Mouse (Mus musculus) liver, postnatal 0 days (tissue): ENCODE results near the gene Hist3h2ba.
A peak's percentile ranks its signal among the peaks of the same experiment; 100 is the strongest.

Source experiments
- CTCF ChIP-seq: sonication (generic); IDR thresholded peaks from 2 replicates; pipeline ENCODE4 v1.5.1; 2016; ENCODE audit warnings: antibody characterized with exemption, low read depth
- EP300 ChIP-seq: IDR thresholded peaks from 2 replicates; pipeline ENCODE4 v1.6.1; 2016; ENCODE audit warnings: antibody characterized with exemption, low read depth, mild to moderate bottlenecking

DNA sequence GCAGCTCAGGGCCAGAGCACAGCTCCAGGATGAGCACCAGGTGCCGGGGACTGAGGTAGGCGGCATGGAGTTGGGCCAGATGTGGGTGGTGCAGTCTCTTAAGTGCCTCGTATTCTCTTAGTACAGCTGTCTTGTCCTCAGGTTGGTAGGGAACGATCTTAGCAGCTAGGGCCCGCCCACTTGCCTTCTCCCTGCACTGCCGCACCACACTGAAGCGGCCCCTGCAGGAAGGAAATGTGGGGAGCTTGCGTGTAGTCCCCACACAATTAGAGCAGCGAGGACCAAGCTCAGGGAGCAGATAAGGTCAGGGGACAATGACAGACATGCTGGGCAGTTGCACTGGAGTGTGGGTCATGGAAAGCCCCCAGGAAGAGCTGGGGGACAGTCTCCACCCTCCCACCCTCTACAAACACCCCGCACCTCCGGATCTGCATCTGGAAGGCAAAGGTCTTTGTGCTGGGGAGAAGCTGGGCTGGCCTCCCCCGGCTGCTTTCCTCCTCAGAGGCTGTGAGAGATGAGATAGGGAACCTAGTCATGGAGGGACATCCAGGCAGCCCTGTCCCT, 47.2 kb downstream of the Hist3h2ba start:
- TF ChIP-seq EP300 (no peak), CTCF (peak; percentile 43)
